Mouse (Mus musculus) left cerebral cortex, postnatal 10 days (tissue): ENCODE data around the gene Abca17. TPM values are rescaled to one million over a fixed set of nuclear protein-coding genes. Genes with fewer than 3 reads are reported as not detected.

ENCODE experiments used
- DNase-seq, 2 experiments: peaks; one replicate each; pipeline ENCODE4 v3.0.0; 2021 to 2022; ENCODE audit warnings: low spot score in 2 of 2, mixed read lengths in 1 of 2; ENCODE audit errors: extremely low spot score in 1 of 2
- intact Hi-C: fragments of 180-260 bp; cut with DNase I; formaldehyde crosslinking; loops from one replicate; pipeline ENCODE4 v1.15.1; 2025
- total RNA-seq, 2 experiments: library from RNA; stranded (reverse); gene quantifications; 2 replicates each; pipeline ENCODE4 v1.2.3; 2021

Gene Abca17
- total RNA-seq, 2 experiments from 2014 or later: 1.1 TPM

- DNase-seq: peak in 1 of 2 experiments; percentile 9
- intact Hi-C loops: loop anchor here (10.0 kb wide), 1 partner anchor 178 kb away; no protein-coding TSS in a partner anchor
Measured at GRCm38 (mm10) chr17:24352370-24353194, 1.7 kb upstream of the Abca17 start.

GRCm38 (mm10) chr17:24351760-24352357 lies 991 bp upstream of the Abca17 start, which contains the start of gene Abca3:
Gene Abca3, plus strand, starts transcription at chr17:24351950.
- DNase-seq: peak; percentile 95 to 96
- intact Hi-C loops: loop anchor here (10.0 kb wide), 1 partner anchor 177 kb away; no protein-coding TSS in a partner anchor

- DNase-seq: no peak
- intact Hi-C loops: no loop called here
Measured at GRCm38 (mm10) chr17:24349176-24349575, 1.7 kb downstream of the Abca17 start.

GRCm38 (mm10) chr17:24346831-24347230 lies 4.0 kb downstream of the Abca17 start:
- DNase-seq: no peak
- intact Hi-C loops: no loop called here

- intact Hi-C loops: no loop called here
- no peak for DNase-seq
Measured at GRCm38 (mm10) chr17:24344672-24345071, 6.2 kb downstream of the Abca17 start.

GRCm38 (mm10) chr17:24327656-24328055 lies 23.2 kb downstream of the Abca17 start:
- DNase-seq: no peak
- intact Hi-C loops: loop anchor here (5.0 kb wide), 1 partner anchor 35 kb away; no protein-coding TSS in a partner anchor

- DNase-seq: no peak
- intact Hi-C loops: loop anchor here (5.0 kb wide), 1 partner anchor 33 kb away; no protein-coding TSS in a partner anchor
Measured at GRCm38 (mm10) chr17:24325051-24325450, 25.8 kb downstream of the Abca17 start.

- peak in 1 of 2 experiments; percentile 21 for DNase-seq
- intact Hi-C loops: no loop called here
Measured at GRCm38 (mm10) chr17:24320826-24321225, 30.0 kb downstream of the Abca17 start.

GRCm38 (mm10) chr17:24307500-24307899 lies 43.4 kb downstream of the Abca17 start:
- intact Hi-C loops: no loop called here
- peak in 1 of 2 experiments; percentile 46 for DNase-seq

- DNase-seq: no peak
- intact Hi-C loops: no loop called here
Measured at GRCm38 (mm10) chr17:24300651-24301050, 50.2 kb downstream of the Abca17 start.

- intact Hi-C loops: no loop called here
- DNase-seq: no peak
Measured at GRCm38 (mm10) chr17:24289338-24289737, 61.5 kb downstream of the Abca17 start.

- intact Hi-C loops: no loop called here
Measured at GRCm38 (mm10) chr17:24288477-24288876, 62.4 kb downstream of the Abca17 start.

GRCm38 (mm10) chr17:24285680-24286079 lies 65.2 kb downstream of the Abca17 start:
- no peak for DNase-seq
- intact Hi-C loops: no loop called here

More at GRCm38 (mm10) chr17:24288477-24288876, 62.4 kb downstream of the Abca17 start:
- DNase-seq: no peak

- no peak for DNase-seq
Measured at GRCm38 (mm10) chr17:24283266-24283818, 67.5 kb downstream of the Abca17 start.

GRCm38 (mm10) chr17:24282637-24283036 lies 68.2 kb downstream of the Abca17 start:
- intact Hi-C loops: no loop called here
- DNase-seq: no peak

More at GRCm38 (mm10) chr17:24283266-24283818, 67.5 kb downstream of the Abca17 start:
- intact Hi-C loops: no loop called here

GRCm38 (mm10) chr17:24279907-24280306 lies 71.0 kb downstream of the Abca17 start:
- intact Hi-C loops: no loop called here
- DNase-seq: no peak

GRCm38 (mm10) chr17:24267133-24267532 lies 83.7 kb downstream of the Abca17 start:
- intact Hi-C loops: no loop called here
- no peak for DNase-seq

GRCm38 (mm10) chr17:24264766-24265165 lies 86.1 kb downstream of the Abca17 start:
- DNase-seq: no peak
- intact Hi-C loops: no loop called here

GRCm38 (mm10) chr17:24260516-24260915 lies 90.4 kb downstream of the Abca17 start:
- no peak for DNase-seq
- intact Hi-C loops: no loop called here
